Mouse (Mus musculus): ENCODE results near the gene Cdc14a. TPM values are rescaled to one million over a fixed set of nuclear protein-coding genes. Genes with fewer than 3 reads are reported as not detected.
"Not testable (repeated sequence)": the region's sequence is repeated elsewhere in the genome, so short reads cannot be mapped to it uniquely, and the experiment has no call there.

Gene Cdc14a
- polyA plus RNA-seq, 1 experiment from 2014 or later: 13.4 TPM

GRCm38 (mm10) chr3:116361101-116361500 lies 62.7 kb downstream of the Cdc14a start:
- Histone ChIP-seq H3K27me3 (no peaks in the 10 kb centered on the region), H3K4me3 (no peak overlapping the region), H3K9ac (no peak overlapping the region), H3K27ac (no peak overlapping the region), H3K4me1 (no peaks in the 10 kb centered on the region), H3K4me2 (replicated peaks) (no peak overlapping the region), H3K36me3 (0 out of 2 replicates have a peak, but pooled peaks cover 3% of the 10 kb centered on the region), H3K9me3 (no peaks in the 10 kb centered on the region)
- WGBS: 87% methylated on average over 5 of the region's 5 CpGs
- no peak for ATAC-seq (ENCODE audit: insufficient number of reproducible peaks, insufficient read depth, low FRiP score, low TSS enrichment)

- WGBS: 91% methylated on average over 7 of the region's 7 CpGs
- ATAC-seq (ENCODE audit: insufficient number of reproducible peaks, insufficient read depth, low FRiP score, low TSS enrichment): no peak
- no peaks in the 10 kb centered on the region for H3K9me3 ChIP-seq
- no peaks in the 10 kb centered on the region for H3K4me1 ChIP-seq
- no peak overlapping the region for H3K4me2 ChIP-seq (replicated peaks)
- no peak overlapping the region for H3K27ac ChIP-seq
- no peak overlapping the region for H3K4me3 ChIP-seq
- H3K27me3 ChIP-seq: no peaks in the 10 kb centered on the region
- no peak overlapping the region for H3K9ac ChIP-seq
- H3K36me3 ChIP-seq: 0 out of 2 replicates have a peak, but pooled peaks cover 3% of the 10 kb centered on the region
Observed at GRCm38 (mm10) chr3:116357866-116358265, 66.0 kb downstream of the Cdc14a start.

- H3K4me1 ChIP-seq: no peaks in the 10 kb centered on the region
- H3K27me3 ChIP-seq: no peaks in the 10 kb centered on the region
- no peak overlapping the region for H3K9ac ChIP-seq
- no peaks in the 10 kb centered on the region for H3K9me3 ChIP-seq
- no peak overlapping the region for H3K27ac ChIP-seq
- WGBS: 86% methylated on average over 4 of the region's 4 CpGs
- H3K36me3 ChIP-seq: 0 out of 2 replicates have a peak, but pooled peaks cover 3% of the 10 kb centered on the region
- H3K4me2 ChIP-seq (replicated peaks): no peak overlapping the region
- ATAC-seq (ENCODE audit: insufficient number of reproducible peaks, insufficient read depth, low FRiP score, low TSS enrichment): no peak
- no peak overlapping the region for H3K4me3 ChIP-seq
Observed at GRCm38 (mm10) chr3:116357180-116357579, 66.7 kb downstream of the Cdc14a start.

- Histone ChIP-seq H3K36me3 (no peaks in the 10 kb centered on the region), H3K9me3 (no peaks in the 10 kb centered on the region), H3K27ac (no peak overlapping the region), H3K9ac (no peak overlapping the region), H3K4me3 (no peak overlapping the region), H3K4me2 (replicated peaks) (no peak overlapping the region), H3K27me3 (no peaks in the 10 kb centered on the region), H3K4me1 (no peaks in the 10 kb centered on the region)
- ATAC-seq (ENCODE audit: insufficient number of reproducible peaks, insufficient read depth, low FRiP score, low TSS enrichment): no peak
- 94% methylated on average over 15 of the region's 15 CpGs for WGBS
Observed at GRCm38 (mm10) chr3:116355026-116355788, 68.6 kb downstream of the Cdc14a start.

DNA sequence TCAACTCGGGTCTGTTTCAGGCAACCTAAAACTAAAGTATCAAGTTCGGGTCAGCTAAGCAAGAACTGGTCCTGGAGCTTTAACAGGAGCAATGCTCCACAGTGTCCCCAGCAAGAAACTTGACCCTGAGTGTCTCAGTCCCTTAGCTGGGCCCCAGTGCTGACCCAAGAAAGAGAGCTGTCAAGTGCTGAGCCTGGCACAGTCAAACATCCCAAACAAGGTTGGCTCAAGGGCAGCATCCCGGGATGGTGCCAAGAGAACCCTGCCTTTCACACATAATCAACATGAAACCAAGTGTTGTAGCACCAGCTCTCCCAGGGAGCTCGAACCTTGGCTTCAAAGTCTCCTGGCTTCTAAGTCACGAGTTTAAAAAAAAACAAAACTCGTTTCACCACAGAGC lies 71.3 kb downstream of the Cdc14a start:
- ATAC-seq (ENCODE audit: insufficient number of reproducible peaks, insufficient read depth, low FRiP score, low TSS enrichment): 0 out of 2 replicates have a peak, but pooled peaks have one; percentile 15
- Histone ChIP-seq H3K4me2 (replicated peaks) (no peak overlapping the region), H3K27me3 (no peaks in the 10 kb centered on the region), H3K9me3 (no peaks in the 10 kb centered on the region), H3K9ac (no peak overlapping the region), H3K4me3 (no peak overlapping the region), H3K4me1 (no peaks in the 10 kb centered on the region), H3K27ac (no peak overlapping the region), H3K36me3 (no peaks in the 10 kb centered on the region)
- WGBS: 73% methylated on average over 6 of the region's 6 CpGs

DNA sequence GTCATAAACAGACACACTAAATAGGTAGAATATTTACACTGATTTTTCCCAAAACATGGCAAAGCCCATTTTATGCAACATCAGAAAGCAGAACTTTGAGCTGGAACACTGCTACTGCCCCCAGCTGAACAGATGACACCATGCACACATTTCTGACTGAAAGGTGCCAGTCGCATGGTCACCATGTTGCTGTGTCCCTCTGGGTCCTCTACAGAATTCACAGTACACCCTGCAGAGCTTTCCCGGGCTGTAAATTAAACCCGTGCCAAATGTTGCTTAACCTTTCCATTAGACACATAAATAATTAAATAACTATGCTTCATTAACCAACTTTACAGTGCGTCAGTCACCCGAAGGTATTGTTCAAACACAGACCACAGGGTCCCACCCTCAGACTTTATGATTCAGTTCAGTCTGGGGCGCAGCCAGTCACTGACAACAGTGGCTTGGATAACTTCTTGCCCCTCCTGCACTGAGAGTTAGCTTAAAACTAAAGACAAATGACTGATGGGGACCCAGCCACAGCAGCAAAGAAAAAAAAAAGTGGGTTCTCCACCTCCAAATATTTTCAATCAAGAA lies 73.4 kb downstream of the Cdc14a start:
- 85% methylated on average over 6 of the region's 6 CpGs for WGBS
- Histone ChIP-seq H3K4me1 (no peaks in the 10 kb centered on the region), H3K27ac (no peak overlapping the region), H3K36me3 (no peaks in the 10 kb centered on the region), H3K4me2 (replicated peaks) (no peak overlapping the region), H3K9ac (no peak overlapping the region), H3K27me3 (no peaks in the 10 kb centered on the region), H3K9me3 (no peaks in the 10 kb centered on the region), H3K4me3 (no peak overlapping the region)
- no peak for ATAC-seq (ENCODE audit: insufficient number of reproducible peaks, insufficient read depth, low FRiP score, low TSS enrichment)

GRCm38 (mm10) chr3:116347571-116347970 lies 76.3 kb downstream of the Cdc14a start:
- not testable (repeated sequence) for ATAC-seq (ENCODE audit: insufficient number of reproducible peaks, insufficient read depth, low FRiP score, low TSS enrichment); H3K27ac ChIP-seq; H3K9ac ChIP-seq; H3K4me2 ChIP-seq (replicated peaks); H3K27me3 ChIP-seq; H3K9me3 ChIP-seq; H3K4me1 ChIP-seq; H3K36me3 ChIP-seq; H3K4me3 ChIP-seq
- WGBS: 95% methylated on average over 29 of the region's 29 CpGs

- Histone ChIP-seq H3K9me3 (no peaks in the 10 kb centered on the region), H3K4me1 (no peaks in the 10 kb centered on the region), H3K9ac (no peak overlapping the region), H3K4me2 (replicated peaks) (no peak overlapping the region), H3K27ac (no peak overlapping the region), H3K27me3 (no peaks in the 10 kb centered on the region), H3K4me3 (no peak overlapping the region), H3K36me3 (0 out of 2 replicates have a peak, but pooled peaks cover 7% of the 10 kb centered on the region)
- ATAC-seq (ENCODE audit: insufficient number of reproducible peaks, insufficient read depth, low FRiP score, low TSS enrichment): no peak
- 82% methylated on average over 11 of the region's 11 CpGs for WGBS
Observed at GRCm38 (mm10) chr3:116345245-116345644, 78.6 kb downstream of the Cdc14a start.

DNA sequence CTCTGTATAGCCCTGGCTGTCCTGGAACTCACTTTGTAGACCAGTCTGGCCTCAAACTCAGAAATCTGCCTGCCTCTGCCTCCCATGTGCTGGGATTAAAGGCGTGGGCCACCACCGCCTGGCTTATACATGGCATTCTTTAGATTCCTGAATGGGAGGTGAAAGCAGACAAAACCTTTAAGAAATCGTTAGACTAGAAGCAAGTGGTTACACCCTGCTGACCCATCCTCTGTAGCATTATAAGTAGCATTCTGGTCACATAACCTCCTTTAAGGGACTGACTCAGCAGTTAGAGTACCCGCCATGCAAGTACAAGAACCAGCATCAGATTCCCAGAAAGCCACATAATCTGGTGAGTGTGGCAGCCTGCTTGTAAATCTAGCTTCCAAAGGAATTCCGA lies 81.6 kb downstream of the Cdc14a start:
- ATAC-seq (ENCODE audit: insufficient number of reproducible peaks, insufficient read depth, low FRiP score, low TSS enrichment): no peak
- H3K36me3 ChIP-seq: 0 out of 2 replicates have a peak, but pooled peaks cover 7% of the 10 kb centered on the region
- H3K4me2 ChIP-seq (replicated peaks): no peak overlapping the region
- H3K4me3 ChIP-seq: no peak overlapping the region
- no peaks in the 10 kb centered on the region for H3K9me3 ChIP-seq
- H3K27ac ChIP-seq: no peak overlapping the region
- WGBS: 87% methylated on average over 5 of the region's 5 CpGs
- H3K4me1 ChIP-seq: no peaks in the 10 kb centered on the region
- no peaks in the 10 kb centered on the region for H3K27me3 ChIP-seq
- H3K9ac ChIP-seq: no peak overlapping the region

DNA sequence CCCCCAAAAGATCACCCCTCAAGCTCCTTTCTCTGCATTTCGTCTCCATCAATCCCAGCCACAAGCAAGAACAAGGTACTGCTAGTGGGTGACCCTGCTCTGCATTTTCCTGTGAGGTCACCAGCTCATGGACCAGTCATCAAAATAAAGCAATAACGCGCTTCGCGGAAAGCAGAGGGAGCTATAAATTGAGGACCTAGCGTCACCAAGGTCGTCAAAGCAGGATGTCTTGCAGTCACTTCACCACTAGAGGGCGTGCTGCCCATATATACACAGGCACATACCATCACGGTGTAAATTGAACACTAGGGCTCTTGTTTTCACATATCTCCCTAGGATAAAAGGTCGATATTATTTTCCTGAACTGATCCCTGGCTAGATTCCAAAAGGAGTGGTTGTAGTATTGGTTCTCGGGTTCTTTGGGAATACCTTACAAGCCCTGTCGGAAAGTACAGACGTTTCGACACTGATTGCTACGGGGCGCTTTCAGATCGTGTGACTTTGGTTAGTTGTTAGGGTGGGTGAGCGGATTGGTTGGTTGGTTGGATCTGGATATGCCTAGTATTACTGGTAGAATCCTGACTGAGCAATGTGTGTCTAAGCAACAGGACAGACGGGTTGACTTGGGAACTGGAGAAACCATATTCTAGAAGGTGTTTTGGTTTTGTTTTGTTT lies 82.7 kb downstream of the Cdc14a start:
- no peaks in the 10 kb centered on the region for H3K4me1 ChIP-seq
- ATAC-seq (ENCODE audit: insufficient number of reproducible peaks, insufficient read depth, low FRiP score, low TSS enrichment): no peak
- H3K27me3 ChIP-seq: no peaks in the 10 kb centered on the region
- H3K4me3 ChIP-seq: no peak overlapping the region
- H3K4me2 ChIP-seq (replicated peaks): no peak overlapping the region
- 48% methylated on average over 19 of the region's 19 CpGs for WGBS
- no peaks in the 10 kb centered on the region for H3K9me3 ChIP-seq
- H3K9ac ChIP-seq: no peak overlapping the region
- no peak overlapping the region for H3K27ac ChIP-seq
- H3K36me3 ChIP-seq: 0 out of 2 replicates have a peak, but pooled peaks cover 7% of the 10 kb centered on the region

GRCm38 (mm10) chr3:116340281-116340680 lies 83.6 kb downstream of the Cdc14a start:
- Histone ChIP-seq H3K9me3 (no peaks in the 10 kb centered on the region), H3K36me3 (0 out of 2 replicates have a peak, but pooled peaks cover 7% of the 10 kb centered on the region), H3K4me3 (no peak overlapping the region), H3K4me2 (replicated peaks) (no peak overlapping the region), H3K27ac (no peak overlapping the region), H3K27me3 (no peaks in the 10 kb centered on the region), H3K4me1 (no peaks in the 10 kb centered on the region), H3K9ac (no peak overlapping the region)
- no peak for ATAC-seq (ENCODE audit: insufficient number of reproducible peaks, insufficient read depth, low FRiP score, low TSS enrichment)
- WGBS: 92% methylated on average over 8 of the region's 8 CpGs

DNA sequence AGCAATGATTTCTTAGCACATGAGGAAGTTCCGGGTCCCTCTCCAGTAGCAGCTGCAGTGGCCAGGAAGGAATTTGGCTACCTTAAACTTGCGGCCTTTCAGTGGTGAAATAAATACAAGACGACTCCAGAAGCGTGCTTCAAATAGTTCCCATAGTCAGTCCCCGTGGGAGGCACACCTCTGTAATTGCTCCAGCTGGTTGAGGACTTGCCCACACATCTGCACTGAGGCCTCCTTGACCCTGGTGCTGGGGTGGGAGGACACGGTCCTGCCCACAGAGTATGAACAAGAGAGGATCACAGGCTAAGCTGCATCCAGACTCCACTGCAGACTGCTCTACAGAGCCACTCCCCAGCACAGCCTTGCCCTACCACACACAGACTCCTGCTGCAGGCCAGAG lies 85.2 kb downstream of the Cdc14a start:
- H3K27ac ChIP-seq: no peak overlapping the region
- H3K36me3 ChIP-seq: 0 out of 2 replicates have a peak, but pooled peaks cover 7% of the 10 kb centered on the region
- H3K4me2 ChIP-seq (replicated peaks): no peak overlapping the region
- ATAC-seq (ENCODE audit: insufficient number of reproducible peaks, insufficient read depth, low FRiP score, low TSS enrichment): no peak
- WGBS: 59% methylated on average over 6 of the region's 6 CpGs
- no peaks in the 10 kb centered on the region for H3K9me3 ChIP-seq
- no peak overlapping the region for H3K9ac ChIP-seq
- H3K4me3 ChIP-seq: no peak overlapping the region
- H3K27me3 ChIP-seq: no peaks in the 10 kb centered on the region
- H3K4me1 ChIP-seq: no peaks in the 10 kb centered on the region

Measured in embryonic facial prominence, embryonic 12.5 days (tissue).